Mouse (Mus musculus): ENCODE measurements around the gene Ubqln1. TPM values are rescaled to one million over a fixed set of nuclear protein-coding genes. Genes with fewer than 3 reads are reported as not detected.

Gene Ubqln1
- polyA plus RNA-seq, 1 experiment from 2014 or later, result 95.5 TPM

DNA sequence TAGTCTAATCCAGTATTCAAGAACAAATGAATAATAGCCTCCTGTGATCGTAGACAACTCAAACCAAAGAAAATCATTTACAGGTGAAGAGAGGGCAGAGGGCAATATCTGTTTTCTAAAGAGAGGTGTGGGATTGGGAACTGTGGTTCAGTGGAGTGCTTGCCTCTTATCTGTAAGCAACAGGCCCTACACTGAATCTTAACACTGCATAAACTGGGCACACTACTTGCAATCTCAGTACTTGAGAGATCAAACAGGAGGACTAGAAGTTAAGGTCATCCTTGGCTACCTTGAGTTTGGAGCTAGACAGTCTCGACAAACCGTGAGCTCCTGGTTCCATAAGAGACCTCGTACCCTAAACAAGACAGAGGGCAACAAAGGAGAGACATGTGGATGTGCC lies 9.4 kb downstream of the Ubqln1 start:
- ATAC-seq (replicated peaks; ENCODE audit: low FRiP score), result no peak
- DNase-seq (ENCODE audit: low spot score), result no peak
- Histone ChIP-seq H3K4me2 (no peak overlapping the region), H3K27ac (ENCODE audit: low read depth, low read length) (no peak overlapping the region), H3K27me3 (replicated peaks; ENCODE audit: control insufficient read depth, insufficient read depth, low read length) (no peaks in the 10 kb centered on the region), H3K4me3 (ENCODE audit: low read depth, low read length) (no peak overlapping the region), H3K9me3 (ENCODE audit: control insufficient read depth, low read length) (no peaks in the 10 kb centered on the region), H3K9ac (ENCODE audit: low read depth, low read length) (no peak overlapping the region), H3K36me3 (ENCODE audit: control insufficient read depth, insufficient read depth, low read length) (no peaks in the 10 kb centered on the region), H3K4me1 (replicated peaks; ENCODE audit: control insufficient read depth, insufficient read depth, low read length) (peaks cover 2% of the 10 kb centered on the region; the same call in 1 of the 2 replicates)
- WGBS, result 83% methylated on average over 4 of the region's 4 CpGs

DNA sequence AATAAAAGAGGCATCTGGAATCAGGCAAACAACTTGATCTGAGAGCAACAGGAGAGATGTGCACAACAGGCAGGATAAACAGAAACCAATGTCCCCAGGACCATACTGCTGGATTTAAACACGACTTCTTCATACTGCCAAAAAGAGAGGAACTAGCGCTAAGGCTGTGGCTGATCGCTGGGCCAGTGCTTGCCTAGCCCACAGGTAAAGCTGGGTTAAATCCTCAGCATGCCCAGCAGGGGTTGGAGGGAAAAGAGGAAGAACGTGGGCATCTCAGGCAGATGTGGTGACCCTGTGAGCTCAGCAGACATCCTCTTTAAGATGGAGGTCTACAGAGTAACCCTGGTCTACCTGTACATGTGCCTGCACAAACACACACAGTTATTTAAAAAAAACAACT lies 10.5 kb downstream of the Ubqln1 start:
- 59% methylated on average over 4 of the region's 4 CpGs for WGBS
- H3K9ac ChIP-seq (ENCODE audit: low read depth, low read length), result no peak overlapping the region

DNA sequence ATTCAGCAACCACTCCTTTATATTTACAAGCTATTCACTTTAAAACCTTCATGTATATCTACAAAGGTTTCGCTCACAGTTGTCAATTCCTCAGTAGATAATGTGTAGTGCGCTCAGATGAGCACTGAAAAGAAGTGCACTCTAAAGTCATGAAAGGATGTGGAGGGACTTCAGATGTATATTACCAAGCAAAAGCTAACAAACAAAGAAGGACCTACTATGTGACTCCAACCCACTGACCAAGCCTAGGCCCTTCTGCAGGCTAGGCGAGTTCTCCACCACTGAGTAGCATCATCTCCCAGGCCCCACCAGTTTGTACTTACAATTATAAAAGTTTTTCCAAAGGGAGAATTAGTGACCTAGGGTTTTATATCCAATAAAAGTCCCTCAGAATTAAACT lies 11.3 kb downstream of the Ubqln1 start:
- H3K9ac ChIP-seq (ENCODE audit: low read depth, low read length), result no peak overlapping the region
- no peak for DNase-seq (ENCODE audit: low spot score)
- H3K27me3 ChIP-seq (replicated peaks; ENCODE audit: control insufficient read depth, insufficient read depth, low read length), result no peaks in the 10 kb centered on the region
- H3K4me2 ChIP-seq, result no peak overlapping the region
- H3K4me3 ChIP-seq (ENCODE audit: low read depth, low read length), result no peak overlapping the region
- WGBS, result 91% methylated on average over 3 of the region's 3 CpGs
- no peak for ATAC-seq (replicated peaks; ENCODE audit: low FRiP score)
- H3K9me3 ChIP-seq (ENCODE audit: control insufficient read depth, low read length), result no peaks in the 10 kb centered on the region
- H3K4me1 ChIP-seq (replicated peaks; ENCODE audit: control insufficient read depth, insufficient read depth, low read length), result peaks cover 2% of the 10 kb centered on the region; the same call in 1 of the 2 replicates
- H3K27ac ChIP-seq (ENCODE audit: low read depth, low read length), result no peak overlapping the region
- H3K36me3 ChIP-seq (ENCODE audit: control insufficient read depth, insufficient read depth, low read length), result no peaks in the 10 kb centered on the region

More for the DNA sequence above, 10.5 kb downstream of the Ubqln1 start:
- Histone ChIP-seq H3K4me3 (ENCODE audit: low read depth, low read length) (no peak overlapping the region), H3K9me3 (ENCODE audit: control insufficient read depth, low read length) (no peaks in the 10 kb centered on the region), H3K4me2 (no peak overlapping the region), H3K27me3 (replicated peaks; ENCODE audit: control insufficient read depth, insufficient read depth, low read length) (no peaks in the 10 kb centered on the region), H3K36me3 (ENCODE audit: control insufficient read depth, insufficient read depth, low read length) (no peaks in the 10 kb centered on the region), H3K27ac (ENCODE audit: low read depth, low read length) (no peak overlapping the region), H3K4me1 (replicated peaks; ENCODE audit: control insufficient read depth, insufficient read depth, low read length) (peaks cover 2% of the 10 kb centered on the region; the same call in 1 of the 2 replicates)
- no peak for ATAC-seq (replicated peaks; ENCODE audit: low FRiP score)
- no peak for DNase-seq (ENCODE audit: low spot score)

DNA sequence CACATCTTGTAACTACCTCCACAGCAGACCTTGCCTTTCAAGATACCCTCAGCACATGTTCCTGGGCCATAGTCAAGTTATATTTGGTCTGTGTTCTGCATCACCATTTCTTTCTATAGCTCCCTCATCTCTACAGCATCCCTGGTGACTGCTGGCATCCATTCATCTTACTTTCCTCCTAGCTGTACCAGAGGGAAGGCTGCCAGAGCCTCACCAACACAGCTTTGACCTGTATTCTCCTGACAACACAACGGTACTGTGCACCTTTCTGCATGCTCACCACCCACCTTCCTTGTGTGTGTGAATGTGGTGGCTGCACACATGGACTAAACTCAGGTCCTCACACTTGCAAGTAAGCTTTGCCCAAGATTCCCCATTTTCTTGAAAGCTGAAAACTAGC lies 12.6 kb downstream of the Ubqln1 start:
- H3K9me3 ChIP-seq (ENCODE audit: control insufficient read depth, low read length), result no peaks in the 10 kb centered on the region

DNA sequence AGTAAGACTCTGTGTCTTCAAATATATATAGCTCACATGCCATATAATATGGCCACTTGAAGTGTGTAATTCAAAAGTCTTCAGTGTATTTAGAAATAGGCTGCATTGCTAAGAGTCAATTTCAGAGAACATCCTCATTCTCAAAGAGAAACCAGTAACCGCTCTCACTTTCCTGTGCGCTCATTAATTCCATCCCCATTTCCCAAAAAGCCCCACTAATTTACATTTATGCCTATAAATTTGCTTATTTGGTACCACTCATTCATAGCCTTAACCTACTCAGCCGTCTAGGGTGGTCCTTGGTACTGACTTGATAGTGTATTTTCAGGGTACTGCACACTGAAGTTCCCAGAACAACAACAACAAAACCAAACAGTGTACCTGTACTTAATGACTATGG lies 13.5 kb downstream of the Ubqln1 start:
- no peak for DNase-seq (ENCODE audit: low spot score)
- 94% methylated on average over 3 of the region's 3 CpGs for WGBS
- no peaks in the 10 kb centered on the region for H3K9me3 ChIP-seq (ENCODE audit: control insufficient read depth, low read length)
- no peak overlapping the region for H3K4me3 ChIP-seq (ENCODE audit: low read depth, low read length)
- H3K9ac ChIP-seq (ENCODE audit: low read depth, low read length), result no peak overlapping the region
- H3K4me1 ChIP-seq (replicated peaks; ENCODE audit: control insufficient read depth, insufficient read depth, low read length), result peaks cover 2% of the 10 kb centered on the region; the same call in 1 of the 2 replicates
- no peak overlapping the region for H3K27ac ChIP-seq (ENCODE audit: low read depth, low read length)
- no peak overlapping the region for H3K4me2 ChIP-seq
- ATAC-seq (replicated peaks; ENCODE audit: low FRiP score), result no peak
- H3K36me3 ChIP-seq (ENCODE audit: control insufficient read depth, insufficient read depth, low read length), result 0 out of 2 replicates have a peak, but pooled peaks cover 4% of the 10 kb centered on the region
- no peaks in the 10 kb centered on the region for H3K27me3 ChIP-seq (replicated peaks; ENCODE audit: control insufficient read depth, insufficient read depth, low read length)

More for the DNA sequence above, 12.6 kb downstream of the Ubqln1 start:
- Histone ChIP-seq H3K9ac (ENCODE audit: low read depth, low read length) (no peak overlapping the region), H3K4me2 (no peak overlapping the region), H3K4me1 (replicated peaks; ENCODE audit: control insufficient read depth, insufficient read depth, low read length) (peaks cover 2% of the 10 kb centered on the region; the same call in 1 of the 2 replicates), H3K4me3 (ENCODE audit: low read depth, low read length) (no peak overlapping the region), H3K27me3 (replicated peaks; ENCODE audit: control insufficient read depth, insufficient read depth, low read length) (no peaks in the 10 kb centered on the region), H3K27ac (ENCODE audit: low read depth, low read length) (no peak overlapping the region), H3K36me3 (ENCODE audit: control insufficient read depth, insufficient read depth, low read length) (no peaks in the 10 kb centered on the region)
- DNase-seq (ENCODE audit: low spot score), result no peak
- no peak for ATAC-seq (replicated peaks; ENCODE audit: low FRiP score)
- WGBS, result 86% methylated on average over 1 of the region's 1 CpGs

DNA sequence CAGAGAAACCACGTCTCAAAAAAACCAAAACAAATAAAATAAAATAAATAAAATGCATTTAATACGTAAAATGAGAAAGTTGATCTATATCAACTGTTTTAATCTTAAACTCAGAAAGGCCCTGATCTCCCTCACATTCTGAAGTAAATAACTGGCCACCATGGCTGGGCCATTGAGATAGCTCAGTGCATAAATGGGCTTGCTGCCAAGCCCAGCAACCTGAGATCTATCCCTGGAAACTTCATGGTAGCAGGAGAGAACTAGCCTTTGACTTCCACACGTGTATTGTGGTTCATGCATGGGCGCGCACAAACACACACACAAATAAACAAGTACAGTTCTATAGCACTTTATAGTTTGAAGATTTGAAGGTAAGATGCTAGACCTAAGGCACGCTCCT lies 14.1 kb downstream of the Ubqln1 start:
- no peaks in the 10 kb centered on the region for H3K27me3 ChIP-seq (replicated peaks; ENCODE audit: control insufficient read depth, insufficient read depth, low read length)
- H3K9me3 ChIP-seq (ENCODE audit: control insufficient read depth, low read length), result no peaks in the 10 kb centered on the region
- no peak overlapping the region for H3K4me2 ChIP-seq
- WGBS, result 86% methylated on average over 6 of the region's 6 CpGs
- 0 out of 2 replicates have a peak, but pooled peaks cover 4% of the 10 kb centered on the region for H3K36me3 ChIP-seq (ENCODE audit: control insufficient read depth, insufficient read depth, low read length)
- DNase-seq (ENCODE audit: low spot score), result no peak
- no peak overlapping the region for H3K4me3 ChIP-seq (ENCODE audit: low read depth, low read length)
- ATAC-seq (replicated peaks; ENCODE audit: low FRiP score), result no peak
- no peak overlapping the region for H3K27ac ChIP-seq (ENCODE audit: low read depth, low read length)
- H3K9ac ChIP-seq (ENCODE audit: low read depth, low read length), result no peak overlapping the region
- peaks cover 2% of the 10 kb centered on the region; the same call in 1 of the 2 replicates for H3K4me1 ChIP-seq (replicated peaks; ENCODE audit: control insufficient read depth, insufficient read depth, low read length)

DNA sequence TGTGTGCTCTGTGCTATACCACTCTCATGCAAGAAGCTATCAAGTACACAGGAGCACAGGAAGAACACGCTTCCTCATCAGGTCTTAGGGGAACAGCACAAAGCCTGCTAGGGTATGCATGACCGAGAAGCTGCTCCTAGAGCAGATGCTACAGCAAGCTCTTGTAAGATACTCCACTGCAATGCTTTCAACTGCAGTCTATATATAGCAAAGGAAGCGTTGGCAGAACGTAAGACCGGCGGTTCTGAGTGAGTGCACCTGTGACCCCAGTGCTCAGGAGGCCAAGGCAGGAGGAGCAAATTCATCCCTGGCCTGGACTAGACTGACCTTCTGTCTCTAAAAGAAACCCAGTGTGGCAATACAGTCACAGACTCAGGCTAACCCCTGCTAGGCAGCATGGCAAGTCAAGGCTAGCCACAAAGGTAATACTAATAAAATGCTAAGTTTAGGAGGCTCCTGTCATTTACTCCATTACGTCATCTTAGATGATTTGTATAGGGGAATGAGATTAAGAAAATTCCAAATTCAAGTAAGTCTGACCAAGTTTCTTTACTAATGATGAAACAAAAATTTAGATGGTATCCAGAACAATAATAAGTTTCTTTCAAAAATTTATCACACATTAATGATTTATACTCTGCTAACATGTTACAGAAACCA lies 17.3 kb downstream of the Ubqln1 start:
- Histone ChIP-seq H3K36me3 (ENCODE audit: control insufficient read depth, insufficient read depth, low read length) (peaks cover 9% of the 10 kb centered on the region; the same call in 1 of the 2 replicates), H3K9me3 (ENCODE audit: control insufficient read depth, low read length) (no peaks in the 10 kb centered on the region), H3K4me2 (no peak overlapping the region), H3K4me3 (ENCODE audit: low read depth, low read length) (no peak overlapping the region), H3K27ac (ENCODE audit: low read depth, low read length) (no peak overlapping the region), H3K4me1 (replicated peaks; ENCODE audit: control insufficient read depth, insufficient read depth, low read length) (no peaks in the 10 kb centered on the region), H3K9ac (ENCODE audit: low read depth, low read length) (no peak overlapping the region), H3K27me3 (replicated peaks; ENCODE audit: control insufficient read depth, insufficient read depth, low read length) (no peaks in the 10 kb centered on the region)
- DNase-seq (ENCODE audit: low spot score) (no peak), ATAC-seq (replicated peaks; ENCODE audit: low FRiP score) (no peak)
- 84% methylated on average over 7 of the region's 7 CpGs for WGBS

DNA sequence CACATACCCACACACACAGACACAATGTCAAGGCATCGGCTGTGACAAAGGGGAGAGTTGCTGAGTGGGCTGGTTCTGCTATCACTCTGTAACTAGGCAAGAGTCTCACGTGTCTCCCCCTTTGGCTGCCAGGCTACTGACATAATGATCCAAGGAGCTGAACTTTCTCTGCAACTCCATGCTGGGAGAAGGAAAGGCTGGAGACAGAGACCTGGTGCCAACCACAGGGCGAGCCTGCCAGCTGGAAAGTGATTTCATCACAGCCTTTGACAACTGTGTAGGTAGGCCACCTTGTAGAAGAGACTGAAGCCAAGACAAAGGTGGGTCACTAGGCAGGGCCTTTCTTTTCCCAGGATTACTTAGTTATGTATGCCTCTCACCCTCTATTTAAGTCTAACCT lies 18.2 kb downstream of the Ubqln1 start:
- H3K9ac ChIP-seq (ENCODE audit: low read depth, low read length), result no peak overlapping the region
- H3K9me3 ChIP-seq (ENCODE audit: control insufficient read depth, low read length), result no peaks in the 10 kb centered on the region
- H3K4me2 ChIP-seq, result no peak overlapping the region
- no peaks in the 10 kb centered on the region for H3K27me3 ChIP-seq (replicated peaks; ENCODE audit: control insufficient read depth, insufficient read depth, low read length)
- no peaks in the 10 kb centered on the region for H3K4me1 ChIP-seq (replicated peaks; ENCODE audit: control insufficient read depth, insufficient read depth, low read length)
- DNase-seq (ENCODE audit: low spot score) (no peak), ATAC-seq (replicated peaks; ENCODE audit: low FRiP score) (no peak)
- H3K36me3 ChIP-seq (ENCODE audit: control insufficient read depth, insufficient read depth, low read length), result peaks cover 14% of the 10 kb centered on the region; the same call in 1 of the 2 replicates
- H3K27ac ChIP-seq (ENCODE audit: low read depth, low read length), result no peak overlapping the region
- no peak overlapping the region for H3K4me3 ChIP-seq (ENCODE audit: low read depth, low read length)
- 87% methylated on average over 3 of the region's 3 CpGs for WGBS

DNA sequence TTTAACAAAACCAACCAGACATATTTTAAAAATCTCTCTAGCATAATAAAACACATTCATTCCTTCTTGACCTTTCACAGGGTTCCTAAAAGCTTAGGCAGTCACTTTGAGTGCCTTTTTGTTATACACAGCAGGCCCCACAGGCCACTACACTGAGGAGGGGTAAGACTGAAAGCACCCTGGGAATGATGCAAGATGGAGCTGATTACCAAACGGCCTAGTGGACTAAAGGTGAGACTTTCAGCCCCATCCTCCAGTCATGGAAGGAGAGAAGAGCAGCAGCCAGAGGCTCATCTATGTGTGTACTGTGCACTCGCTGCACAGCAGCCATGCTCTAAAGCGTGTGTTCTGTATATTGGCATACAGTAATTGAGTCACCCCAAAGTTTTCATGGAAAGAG lies 20.5 kb downstream of the Ubqln1 start:
- ATAC-seq (replicated peaks; ENCODE audit: low FRiP score) (no peak), DNase-seq (ENCODE audit: low spot score) (no peak)
- no peak overlapping the region for H3K4me2 ChIP-seq
- no peaks in the 10 kb centered on the region for H3K27me3 ChIP-seq (replicated peaks; ENCODE audit: control insufficient read depth, insufficient read depth, low read length)
- 82% methylated on average over 3 of the region's 3 CpGs for whole genome bisulfite sequencing
- H3K4me3 ChIP-seq (ENCODE audit: low read depth, low read length), result no peak overlapping the region
- H3K9me3 ChIP-seq (ENCODE audit: control insufficient read depth, low read length), result no peaks in the 10 kb centered on the region
- no peak overlapping the region for H3K9ac ChIP-seq (ENCODE audit: low read depth, low read length)
- H3K4me1 ChIP-seq (replicated peaks; ENCODE audit: control insufficient read depth, insufficient read depth, low read length), result no peaks in the 10 kb centered on the region
- H3K36me3 ChIP-seq (ENCODE audit: control insufficient read depth, insufficient read depth, low read length), result peaks cover 28% of the 10 kb centered on the region
- H3K27ac ChIP-seq (ENCODE audit: low read depth, low read length), result no peak overlapping the region
